Comparison of ENCODE assay signal across 19 mouse cellular contexts in the genomic region with DNA sequence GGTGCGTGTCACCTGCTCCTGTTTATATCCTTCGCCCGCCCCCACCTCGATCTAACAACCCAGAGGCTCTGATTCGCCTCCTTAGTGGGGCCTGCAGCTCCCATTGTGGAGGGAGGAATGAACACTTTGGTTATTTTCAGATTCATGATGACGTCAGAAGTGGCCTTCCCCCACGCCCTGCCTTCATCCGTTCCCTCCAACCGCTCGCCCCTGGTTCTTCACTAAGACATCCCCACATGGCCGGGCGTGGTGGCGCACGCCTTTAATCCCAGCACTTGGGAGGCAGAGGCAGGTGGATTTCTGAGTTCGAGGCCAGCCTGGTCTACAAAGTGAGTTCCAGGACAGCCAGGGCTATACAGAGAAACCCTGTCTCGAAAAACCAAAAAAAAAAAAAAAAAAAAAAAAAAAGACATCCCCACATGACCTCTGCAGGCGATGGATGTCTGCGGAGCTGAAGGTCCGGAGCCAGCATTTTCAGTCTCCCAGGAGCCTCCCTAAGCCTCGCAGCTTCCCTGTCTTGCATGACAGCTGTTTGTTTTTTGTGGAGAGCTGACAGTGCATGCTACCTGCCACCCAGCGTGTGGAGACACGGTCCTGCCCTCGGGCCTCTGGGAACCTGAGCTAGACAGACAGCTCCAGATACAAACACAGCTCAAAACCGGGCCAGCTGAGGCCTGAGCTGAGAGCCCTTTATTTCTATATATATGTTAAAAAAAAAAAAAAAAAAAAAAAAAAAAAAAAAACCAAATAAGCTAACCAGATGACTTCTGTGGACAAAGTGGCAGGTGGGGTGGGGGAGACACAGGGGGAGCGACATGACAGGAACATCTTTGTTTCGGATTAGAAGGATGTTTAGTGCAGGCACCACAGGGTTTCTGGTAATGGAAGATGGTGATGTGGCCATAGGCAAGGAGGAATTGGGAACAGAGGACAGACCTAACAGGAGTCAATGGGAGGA. TPM values are rescaled to one million over a fixed set of nuclear protein-coding genes. Genes with fewer than 3 reads are reported as not detected.
DNase-seq lines count a peak whose midpoint lies in the region; TF ChIP-seq lines count a peak whose summit lies in the region.
"Had no signal": no experiment of that assay in that cellular context is flagged by ENCODE, and none has a peak within 500 bp of the region (broad histone marks: within the 10 kb centered on the region; RNA-seq: fewer than 3 reads in every experiment).

No protein-coding gene starts in this region.

- intact Hi-C loops in heart, postnatal 14 days (cut with DNase I), result loop anchor here (5.0 kb wide), 1 partner anchor 34 kb away; no protein-coding TSS in a partner anchor

- no peak for DNase-seq in heart, embryonic 10.5 days (ENCODE audit: low spot score)
- DNase-seq in heart, postnatal 14 days, result no peak
- peak; percentile 87 for DNase-seq in gonadal fat pad, adult 2 months (ENCODE audit: low read depth)
- DNase-seq in layer of hippocampus, postnatal 25 days (ENCODE audit: extremely low spot score in 1 of 2, low spot score in 1 of 2), result no peak
- DNase-seq in MN1 (ENCODE audit: low spot score), result no peak
- DNase-seq in lung, postnatal 10 days, result no peak
- DNase-seq: adrenal gland, postnatal 25 days; cerebellum, postnatal 10 days; kidney, postnatal 10 days; layer of hippocampus, adult 9-11 months; thymus, adult 18-20 months had no signal

- peak overlapping the region; percentile 62; the same call in 1 of the 2 replicates for H3K27ac ChIP-seq in heart, embryonic 10.5 days
- H3K27ac ChIP-seq in bone marrow macrophage, adult 2 months (ENCODE audit: insufficient read depth, low read depth, low read length), result peak overlapping the region; percentile 88
- H3K27ac ChIP-seq: forebrain, embryonic 12.5 days; hindbrain, embryonic 12.5 days; liver, embryonic 14.5 days had no signal

- no peaks in the 10 kb centered on the region for H3K79me3 ChIP-seq in C2C12 (ENCODE audit: low read depth)

- H3K4me3 ChIP-seq in heart, embryonic 10.5 days, result no peak overlapping the region
- H3K4me3 ChIP-seq in C2C12 (ENCODE audit: insufficient read depth, poor library complexity, severe bottlenecking), result no peak overlapping the region
- H3K4me3 ChIP-seq in bone marrow macrophage, adult 2 months (ENCODE audit: insufficient read depth, low read length), result no peak overlapping the region
- H3K4me3 ChIP-seq: forebrain, embryonic 12.5 days; hindbrain, embryonic 12.5 days had no signal

- no peaks in the 10 kb centered on the region for H3K36me3 ChIP-seq in heart, embryonic 10.5 days
- no peaks in the 10 kb centered on the region for H3K36me3 ChIP-seq in C2C12 (ENCODE audit: control insufficient read depth, insufficient read depth)
- H3K36me3 ChIP-seq: forebrain, embryonic 12.5 days; hindbrain, embryonic 12.5 days had no signal

- peaks cover 54% of the 10 kb centered on the region for H3K4me1 ChIP-seq in heart, embryonic 10.5 days
- peaks cover 69% of the 10 kb centered on the region for H3K4me1 ChIP-seq in bone marrow macrophage, adult 2 months (ENCODE audit: control insufficient read depth, insufficient read depth, low read length)

- H3K27me3 ChIP-seq in heart, embryonic 10.5 days (ENCODE audit: insufficient read depth, poor library complexity, severe bottlenecking), result no peaks in the 10 kb centered on the region
- no peaks in the 10 kb centered on the region for H3K27me3 ChIP-seq in C2C12 (ENCODE audit: control insufficient read depth, insufficient read depth, insufficient read length)
- H3K27me3 ChIP-seq: forebrain, embryonic 12.5 days; hindbrain, embryonic 12.5 days had no signal

- H3K9me3 ChIP-seq in heart, embryonic 10.5 days, result no peaks in the 10 kb centered on the region
- H3K9me3 ChIP-seq: forebrain, embryonic 12.5 days; hindbrain, embryonic 12.5 days had no signal

- 80% methylated on average over 25 of the region's 26 CpGs for WGBS in heart, embryonic 10.5 days

- H3ac ChIP-seq in C2C12 (ENCODE audit: control insufficient read depth, insufficient read length, low read depth), result peak overlapping the region; percentile 18

- H3K79me2 ChIP-seq in C2C12 (ENCODE audit: control insufficient read depth, insufficient read depth), result no peaks in the 10 kb centered on the region

- TF ChIP-seq CTCF in C2C12 (IDR thresholded peaks at IDR 0.05; ENCODE audit: control insufficient read depth, insufficient read depth, insufficient read length), result no peak
- TF ChIP-seq CTCF in bone marrow macrophage, adult 2 months (IDR thresholded peaks at IDR 0.05; ENCODE audit: low read depth, low read length), result no peak

- TF ChIP-seq POLR2A in bone marrow macrophage, adult 2 months (IDR thresholded peaks at IDR 0.05; ENCODE audit: borderline replicate concordance, low read depth, low read length), result no peak

TF ChIP-seq in C2C12, 6 proteins besides CTCF, POLR2A, EP300 and RAD21:
- TF ChIP-seq CEBPB (IDR thresholded peaks at IDR 0.05; ENCODE audit: low read depth) (no peak), MAX (IDR thresholded peaks at IDR 0.05) (no peak), MYOD1 (IDR thresholded peaks at IDR 0.05; ENCODE audit: control insufficient read depth, insufficient read length, low read depth) (no peak), FOSL1 (IDR thresholded peaks at IDR 0.05; ENCODE audit: insufficient read depth, low read length, poor library complexity, severe bottlenecking) (no peak), MYOG (IDR thresholded peaks at IDR 0.05; ENCODE audit: control insufficient read depth, extremely low read depth, insufficient read length) (no peak), USF1 (IDR thresholded peaks at IDR 0.05; ENCODE audit: low read depth) (no peak)

RNA-seq across cellular contexts. Expression of gene Ninj2, which starts 59.9 kb away (rescaled TPM):
- polyA plus RNA-seq in heart, embryonic 10.5 days (2016; fragmentation: Nextera tagmentation; extraction: Ambion mirVana), result not detected in 2 replicates
- not detected for total RNA-seq in heart, postnatal 14 days (2021)
- not detected for polyA plus RNA-seq in C2C12 (2012; fragmentation: generic; extraction: Trizol)
- polyA plus RNA-seq in bone marrow macrophage, adult 2 months (2012; ENCODE audit: insufficient read depth, insufficient read length, missing spikeins), result not detected in 2 replicates
- 2.0 and 2.1 TPM in 2 replicates for polyA plus RNA-seq in gonadal fat pad, adult 2 months (2012; rRNA removed)
- total RNA-seq in layer of hippocampus, postnatal 25 days (2021), result 1 to 10 TPM; 2.3 to 2.9 TPM
- total RNA-seq: adrenal gland, postnatal 25 days; heart, adult 8-10 months had no signal
- polyA plus RNA-seq: forebrain, embryonic 12.5 days; hindbrain, embryonic 12.5 days; intestine, postnatal 0 days; midbrain, embryonic 11.5 days had no signal
